Mouse (Mus musculus) gastrocnemius, postnatal 14 days (tissue): ENCODE data around the gene Lrrc46. TPM values are rescaled to one million over a fixed set of nuclear protein-coding genes. Genes with fewer than 3 reads are reported as not detected.
A peak's percentile ranks its signal among the peaks of the same experiment; 100 is the strongest.

Experiments used
- DNase-seq: peaks from one replicate; pipeline ENCODE4 v3.0.0; 2021; ENCODE audit warnings: mixed read lengths
- intact Hi-C: fragments of 180-260 bp; cut with DNase I; formaldehyde crosslinking; loops from one replicate; pipeline ENCODE4 v1.15.1; 2025; ENCODE audit warnings: low total_unique reads
- total RNA-seq, 2 experiments: library from RNA; stranded (reverse); gene quantifications; 2 replicates each; pipeline ENCODE4 v1.2.3; 2021

Gene Lrrc46
- total RNA-seq, 2 experiments from 2014 or later = not detected

- intact Hi-C loops = no loop called here
Observed at GRCm38 (mm10) chr11:97018583-97019344, 22.4 kb downstream of the Lrrc46 start.

DNA sequence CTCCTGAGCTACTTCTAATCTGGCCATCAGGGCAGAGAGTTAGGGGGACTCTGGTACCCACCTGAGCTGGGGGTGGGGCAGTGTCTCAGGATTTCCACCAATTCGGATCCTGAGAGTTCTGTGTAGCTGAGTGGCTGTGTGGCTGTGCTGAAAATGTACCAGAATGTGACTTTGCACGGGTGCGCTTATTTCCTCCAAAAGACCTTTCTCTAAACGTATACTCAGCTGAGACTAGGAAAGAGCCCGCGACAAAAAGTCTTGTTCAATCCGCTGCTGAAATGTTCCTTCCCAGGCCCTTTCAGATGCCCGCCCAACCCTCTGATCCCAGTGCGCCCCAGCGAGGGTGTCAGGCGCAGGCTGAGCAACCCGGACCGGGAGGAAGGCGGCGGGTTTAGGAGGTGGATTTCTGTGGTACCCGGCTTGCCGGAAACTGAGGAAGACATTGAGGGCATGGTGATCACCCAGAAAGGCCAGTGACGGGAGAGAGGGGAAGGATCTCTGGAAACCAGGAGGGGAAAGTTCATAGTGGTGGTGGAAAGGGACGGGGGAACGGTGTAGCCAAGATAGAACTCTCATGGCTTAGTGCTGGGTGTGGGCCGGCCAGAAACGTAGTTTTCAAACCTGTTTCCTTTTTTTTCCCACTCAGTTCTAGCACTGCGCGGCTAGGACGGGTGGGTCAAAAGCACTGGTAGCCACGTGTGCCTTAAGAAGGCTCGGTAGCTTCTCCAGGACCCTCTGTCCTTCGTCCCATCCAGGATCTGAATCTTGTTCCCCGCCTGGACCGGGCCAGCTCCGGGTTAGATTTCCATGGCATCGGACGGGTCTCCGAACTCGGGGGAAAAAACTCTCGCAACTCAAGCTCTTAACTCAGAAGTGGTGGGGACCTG is 23.3 kb downstream of the Lrrc46 start:
- intact Hi-C loops = no loop called here
- DNase-seq = no peak

More at GRCm38 (mm10) chr11:97018583-97019344, 22.4 kb downstream of the Lrrc46 start:
- no peak for DNase-seq

DNA sequence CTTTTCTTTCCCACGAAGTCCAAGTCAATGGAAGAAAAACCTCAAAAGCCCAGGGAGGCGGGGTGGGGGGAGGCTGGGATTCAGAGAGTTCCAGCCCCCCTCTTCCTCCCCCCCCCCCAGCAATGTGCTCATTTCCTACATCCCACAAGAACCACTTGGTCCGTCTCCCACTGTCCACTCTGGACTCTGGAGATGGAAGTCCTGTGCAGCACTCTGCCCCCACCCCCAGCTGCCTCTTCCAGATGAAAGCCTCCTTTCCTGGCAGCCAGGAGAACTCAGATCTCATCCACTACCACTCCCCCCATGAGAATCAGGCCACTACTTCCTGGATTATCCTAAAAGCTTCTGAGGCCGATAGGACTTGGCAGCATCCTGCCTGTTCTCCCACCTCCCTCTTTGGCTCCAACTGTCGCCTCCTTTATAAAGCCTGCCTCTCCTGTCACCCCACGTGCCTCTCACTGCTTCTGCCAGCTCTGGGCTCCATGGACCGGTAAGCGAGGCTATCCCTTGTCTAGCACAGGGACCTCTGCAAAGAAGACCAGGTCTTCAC is 28.0 kb downstream of the Lrrc46 start, which contains the start of gene Sp6:
TSS of gene Sp6 (plus strand) at position 274 of the 550 bp plus-strand sequence.
- no peak for DNase-seq
- intact Hi-C loops = no loop called here

DNA sequence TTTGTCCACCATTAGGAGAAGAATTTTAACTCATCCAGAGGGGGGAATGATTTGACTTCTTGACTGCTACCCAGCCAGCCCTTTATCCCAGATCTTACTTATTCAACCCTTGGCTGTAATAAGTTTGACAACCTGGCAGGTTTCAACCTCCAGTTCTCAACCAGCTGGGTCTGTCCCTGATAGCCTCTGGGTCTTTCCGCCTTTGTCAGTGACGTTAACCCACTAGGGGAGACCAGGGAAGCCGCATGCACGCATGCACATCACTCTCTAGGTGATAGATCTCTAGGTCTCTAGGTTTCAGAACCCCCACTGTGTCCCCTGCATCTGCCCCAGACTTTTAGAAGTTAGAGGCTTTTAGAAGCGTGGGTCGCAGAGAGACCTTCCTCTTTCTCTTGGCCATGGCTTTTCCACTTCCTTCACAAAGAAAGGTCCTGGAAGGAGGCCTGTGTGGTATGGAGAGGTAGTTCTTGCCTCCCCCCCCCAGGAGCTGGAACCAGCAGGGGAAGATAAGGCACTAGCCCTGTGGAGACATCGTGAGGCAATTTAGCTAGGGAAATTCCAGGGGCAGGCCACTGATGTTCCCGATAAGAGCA is 31.9 kb downstream of the Lrrc46 start:
- no peak for DNase-seq
- intact Hi-C loops = no loop called here

DNA sequence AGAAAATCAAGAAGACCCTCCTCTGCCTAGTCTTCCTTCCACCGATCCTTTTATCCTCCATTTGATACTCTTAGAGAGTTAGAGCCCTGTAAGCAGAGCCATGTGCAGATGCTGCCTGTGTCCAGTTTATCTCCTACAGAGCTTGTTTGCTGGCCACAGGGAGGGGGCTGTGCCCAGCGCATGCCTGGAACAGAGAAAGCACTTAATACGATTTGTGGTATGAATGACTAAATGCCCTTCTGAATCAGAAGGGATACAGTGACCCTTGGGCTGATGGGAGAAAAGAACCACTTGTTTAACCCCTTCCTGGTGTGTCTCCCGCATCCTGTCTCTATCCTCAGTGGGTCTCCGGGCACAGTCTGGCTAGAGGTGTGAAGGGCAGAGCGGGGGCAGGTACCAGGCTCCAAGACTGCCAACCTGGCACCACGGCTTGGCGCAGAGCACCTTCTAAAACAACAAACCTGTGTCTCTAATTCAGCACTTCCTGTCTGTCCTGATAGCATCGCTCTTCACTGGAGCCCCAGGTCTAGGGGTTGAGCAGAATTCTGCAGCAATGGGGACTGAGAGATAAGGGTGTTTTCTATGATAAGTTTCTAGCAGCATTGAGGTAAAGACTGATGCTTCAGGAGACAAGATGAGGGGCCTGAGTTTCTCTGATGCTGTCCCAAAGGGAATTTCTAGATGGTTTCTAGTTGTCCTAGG is 34.0 kb downstream of the Lrrc46 start:
- intact Hi-C loops = no loop called here
- no peak for DNase-seq

GRCm38 (mm10) chr11:97003170-97003569 is 38.0 kb downstream of the Lrrc46 start:
- DNase-seq = no peak
- intact Hi-C loops = no loop called here

- intact Hi-C loops = no loop called here
- DNase-seq = peak; percentile 52
Observed at GRCm38 (mm10) chr11:96997380-96997956, 43.7 kb downstream of the Lrrc46 start.

GRCm38 (mm10) chr11:96996773-96997379 is 44.3 kb downstream of the Lrrc46 start:
- DNase-seq = no peak

DNA sequence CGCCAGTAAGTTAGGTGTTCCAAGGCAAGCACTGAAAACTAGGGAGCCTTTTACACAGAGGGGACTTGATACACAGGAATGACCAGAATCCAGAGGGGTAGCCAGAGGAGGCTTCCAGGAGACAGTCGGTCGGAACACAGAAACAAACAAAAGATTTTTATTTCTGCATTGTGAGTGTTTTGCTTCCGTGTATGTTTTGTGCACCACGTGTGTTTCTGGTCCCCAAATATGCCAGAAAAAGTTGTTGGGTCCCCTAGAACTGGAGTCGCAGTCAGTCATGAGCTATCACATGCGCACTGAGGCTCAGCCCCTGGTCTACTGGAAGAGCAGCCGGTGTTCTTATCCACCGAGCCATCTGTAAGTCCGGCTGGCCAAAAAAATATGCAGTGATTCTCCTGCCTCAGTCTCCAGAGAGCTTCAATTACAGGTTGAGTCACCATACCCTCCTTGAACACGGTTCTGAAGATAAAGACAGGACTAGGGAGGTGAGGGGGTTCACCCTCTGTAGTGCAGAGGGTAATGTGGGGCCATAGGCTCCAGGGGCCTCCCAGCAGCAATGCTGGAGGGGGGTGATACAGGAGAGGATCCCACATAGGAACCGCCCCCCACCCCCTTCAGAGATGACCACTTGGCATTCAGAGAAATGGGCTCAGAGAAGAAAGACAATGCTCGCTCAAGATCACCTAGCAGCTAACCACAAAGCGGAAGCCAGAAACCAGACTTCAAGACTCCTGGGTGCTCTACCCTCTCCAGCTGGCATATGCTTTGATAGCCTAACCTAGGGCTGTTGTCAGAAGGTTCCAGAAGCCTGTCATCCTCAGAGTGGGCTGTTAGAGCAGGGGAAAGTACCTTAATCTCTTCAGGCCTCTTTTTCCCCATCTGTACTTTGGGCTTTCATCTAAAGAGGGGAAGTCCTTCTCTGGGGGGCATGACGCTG is 45.1 kb downstream of the Lrrc46 start:
- intact Hi-C loops = no loop called here

More at GRCm38 (mm10) chr11:96996773-96997379, 44.3 kb downstream of the Lrrc46 start:
- intact Hi-C loops = no loop called here

GRCm38 (mm10) chr11:96995031-96995430 is 46.2 kb downstream of the Lrrc46 start:
- intact Hi-C loops = no loop called here
- no peak for DNase-seq

More for the DNA sequence above, 45.1 kb downstream of the Lrrc46 start:
- no peak for DNase-seq

GRCm38 (mm10) chr11:96992722-96993311 is 48.4 kb downstream of the Lrrc46 start:
- intact Hi-C loops = no loop called here
- no peak for DNase-seq

- intact Hi-C loops = no loop called here
- DNase-seq = no peak
Observed at GRCm38 (mm10) chr11:96991501-96991900, 49.7 kb downstream of the Lrrc46 start.

DNA sequence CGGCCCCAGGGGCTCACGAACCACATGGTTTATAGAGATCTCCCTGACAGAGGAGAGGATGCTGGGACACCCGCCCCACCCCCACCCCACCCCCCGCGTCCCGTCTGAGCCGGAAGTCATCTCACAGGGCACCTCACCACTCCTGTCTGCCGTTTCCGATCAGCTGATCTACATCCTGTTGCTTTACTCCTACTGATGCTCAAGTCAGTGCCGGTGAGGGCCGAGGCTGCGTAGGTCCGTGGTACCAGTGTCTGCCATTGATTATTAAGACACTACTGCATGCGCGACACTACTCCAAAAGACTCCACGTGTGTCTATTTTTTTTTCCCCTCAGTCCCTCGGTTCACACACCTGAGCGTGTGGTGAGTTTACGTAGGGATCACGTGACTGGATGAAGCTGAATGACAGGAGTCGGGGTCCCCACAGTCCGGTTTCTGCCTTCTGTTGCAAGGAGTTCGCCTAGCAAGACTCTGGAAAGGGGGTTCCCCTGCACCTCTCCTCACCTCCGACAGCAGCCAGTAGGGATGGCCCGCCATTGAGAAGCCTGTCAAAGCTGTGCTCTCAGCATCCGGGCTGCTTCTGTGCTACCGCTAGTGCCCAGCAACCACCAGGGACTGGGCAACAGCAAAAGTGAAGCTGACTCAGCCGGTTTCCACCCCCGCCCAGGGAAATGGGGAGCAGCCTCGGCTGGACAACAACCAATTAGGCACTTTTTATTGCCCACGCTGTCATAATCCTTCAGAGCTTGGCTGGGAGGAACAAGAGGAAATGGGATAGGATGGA is 53.1 kb downstream of the Lrrc46 start:
- DNase-seq = no peak
- intact Hi-C loops = no loop called here

DNA sequence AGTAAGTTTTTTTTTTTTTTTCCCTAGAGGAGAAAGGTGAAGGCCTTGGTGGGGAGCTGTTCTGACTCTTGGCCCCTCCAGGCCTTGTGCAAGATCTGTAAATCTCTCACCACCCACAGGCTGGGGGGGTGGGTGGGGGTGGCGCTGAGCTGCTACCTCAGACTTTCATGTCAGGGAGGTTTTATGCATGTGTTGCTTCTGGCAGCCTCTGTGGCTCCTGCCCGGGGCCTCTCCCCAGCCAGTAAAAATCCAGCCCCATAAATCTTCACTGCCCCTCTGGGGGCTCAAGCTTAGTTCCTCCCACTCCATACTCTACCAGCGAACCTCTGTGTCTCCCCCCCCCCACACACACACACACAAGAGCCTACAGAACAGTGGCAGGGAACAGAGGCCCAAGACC is 54.7 kb downstream of the Lrrc46 start:
- intact Hi-C loops = no loop called here

DNA sequence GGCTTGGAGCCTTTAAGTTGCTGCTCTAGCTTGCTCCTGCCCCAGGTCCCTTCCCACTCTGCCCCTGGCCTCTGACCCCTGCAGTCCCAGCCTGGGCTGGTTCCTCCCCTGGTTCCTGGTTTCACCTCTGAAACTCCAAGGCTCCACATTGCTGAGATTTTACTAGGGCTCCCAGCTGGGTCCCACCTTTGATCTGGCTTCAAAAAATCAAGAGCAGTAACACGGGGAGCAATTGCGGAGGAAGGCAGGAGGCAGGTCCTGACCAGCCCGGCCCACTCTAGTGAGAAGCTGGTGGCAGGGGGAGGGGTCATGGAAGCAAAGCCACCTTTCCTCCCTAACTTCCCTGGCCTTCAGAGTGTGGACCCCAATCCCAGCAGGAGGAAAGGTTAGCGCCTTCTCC is 56.3 kb downstream of the Lrrc46 start:
- intact Hi-C loops = loop anchor here (2.0 kb wide), 1 partner anchor 40 kb away; no protein-coding TSS in a partner anchor
- no peak for DNase-seq

More for the DNA sequence above, 54.7 kb downstream of the Lrrc46 start:
- DNase-seq = no peak
